Mouse (Mus musculus) cerebellum, adult 2 months (tissue): ENCODE measurements at regions not wholly inside any gene's neighbourhood (a gene's known extent, or its start where the extent isn't known, plus 50 kb on each side); places are given as distances from the start of the nearest gene placed in this dataset.

Experiments
- CTCF ChIP-seq: fragments of 200-500 bp; IDR thresholded peaks from 2 replicates; pipeline ENCODE4 v1.5.1; 2011; ENCODE audit warnings: low read depth, mild to moderate bottlenecking, control low read depth, low read length, moderate library complexity, borderline replicate concordance; ENCODE audit not compliant: insufficient read depth
- POLR2A ChIP-seq: fragments of 200-500 bp; IDR thresholded peaks from 2 replicates; pipeline ENCODE4 v1.6.1; 2011; ENCODE audit warnings: low read length, control low read depth, borderline replicate concordance; ENCODE audit not compliant: insufficient read depth

GRCm38 (mm10) chr6:50974961-50975360 is 320.7 kb upstream of the Npvf start:
- TF ChIP-seq CTCF, result no peak
- TF ChIP-seq POLR2A, result no peak
